Mouse (Mus musculus) MN1 (cell line): ENCODE measurements around the gene Gadd45b.

Source experiments
- DNase-seq: peaks from one replicate; pipeline ENCODE4 v3.0.0-alpha.2; 2016; ENCODE audit warnings: low spot score

Gadd45b gene

GRCm38 (mm10) chr10:80935241-80935640, 5.4 kb downstream of the Gadd45b start:
- peak; percentile 49 for DNase-seq

GRCm38 (mm10) chr10:80935698-80936097, 5.8 kb downstream of the Gadd45b start:
- DNase-seq, result no peak

- DNase-seq, result peak; percentile 83
Measured at GRCm38 (mm10) chr10:80936135-80936809, 6.4 kb downstream of the Gadd45b start.

GRCm38 (mm10) chr10:80936810-80937164, 6.9 kb downstream of the Gadd45b start:
- DNase-seq, result peak; percentile 36

- peak; percentile 80 for DNase-seq
Measured at GRCm38 (mm10) chr10:80937646-80938045, 7.8 kb downstream of the Gadd45b start.

DNA sequence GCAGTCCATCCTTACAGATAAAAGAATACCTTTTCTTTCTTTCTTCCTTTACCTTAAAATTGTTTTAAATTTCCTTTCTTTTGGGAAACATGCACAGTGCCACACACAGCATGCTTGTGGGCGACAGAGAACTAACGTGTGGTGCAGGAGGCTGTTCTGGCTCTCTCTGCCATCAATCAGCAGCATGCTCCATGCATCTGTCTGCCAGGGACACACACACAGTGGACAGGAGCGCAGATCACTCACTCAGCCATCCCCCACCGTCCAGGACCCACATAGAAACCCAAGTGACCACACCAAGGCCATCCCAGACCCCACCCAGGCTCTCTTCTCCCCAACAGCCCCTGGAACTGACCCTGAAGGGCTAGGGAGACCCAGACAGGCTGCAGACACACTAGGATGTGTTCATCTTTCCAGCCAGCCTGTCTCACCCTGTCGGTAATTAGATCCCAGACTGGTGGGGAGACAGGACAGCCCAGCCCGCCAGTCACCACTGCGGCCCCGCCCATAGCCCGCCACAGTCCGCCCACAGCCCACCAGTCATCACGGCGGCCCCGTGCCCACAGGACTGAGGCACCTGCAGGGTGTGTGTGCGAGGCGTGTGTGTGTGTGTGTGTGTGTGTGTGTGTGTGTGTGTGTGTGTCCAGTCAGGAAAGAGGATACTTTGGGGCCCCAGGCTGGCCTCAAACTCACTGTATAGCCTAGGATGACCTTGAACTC, 9.1 kb downstream of the Gadd45b start:
- peak; percentile 54 for DNase-seq

DNA sequence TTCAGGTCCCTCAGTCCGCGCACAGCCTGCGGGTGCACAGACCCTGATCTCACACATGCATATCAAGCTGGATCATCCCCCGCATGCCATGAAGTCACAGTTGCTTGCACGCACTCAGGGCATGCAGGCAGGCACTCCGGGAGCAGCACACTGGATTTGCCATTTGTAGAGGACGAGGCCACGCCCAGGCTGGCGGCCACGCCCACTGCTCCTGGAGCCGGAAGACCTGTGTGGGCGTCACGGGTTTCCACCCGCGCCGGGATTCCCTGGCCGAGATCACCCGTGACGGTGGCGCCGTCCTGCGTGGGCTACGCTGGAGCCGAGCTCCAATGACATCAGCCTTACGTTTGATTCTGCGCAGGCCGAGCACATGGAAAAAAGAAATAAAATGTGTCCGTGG, 9.8 kb downstream of the Gadd45b start:
- DNase-seq, result peak; percentile 85

GRCm38 (mm10) chr10:80940320-80940987, 10.6 kb downstream of the Gadd45b start:
- DNase-seq, result peak; percentile 87

GRCm38 (mm10) chr10:80940988-80941347, 11.1 kb downstream of the Gadd45b start:
- DNase-seq, result no peak

DNA sequence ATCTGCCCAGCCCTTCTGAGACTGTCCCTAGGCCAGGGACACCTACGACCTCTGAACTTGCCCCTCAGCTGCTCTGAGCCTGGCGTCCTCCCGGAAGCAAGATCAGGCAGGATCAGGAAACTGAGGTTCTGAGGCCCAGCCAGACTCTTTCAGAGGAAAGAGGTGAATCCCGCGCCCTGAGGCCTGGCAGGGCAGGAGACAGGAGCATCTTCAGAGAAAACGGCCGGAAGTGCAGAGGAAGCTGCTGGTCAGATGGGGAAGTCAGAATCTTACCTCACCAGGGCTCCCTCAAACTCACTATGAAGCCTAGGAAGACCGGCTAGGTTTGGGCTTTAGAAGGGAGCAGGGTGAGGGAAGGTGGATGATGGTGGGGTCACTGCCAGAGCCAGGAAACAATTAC, 13.0 kb downstream of the Gadd45b start:
- no peak for DNase-seq

GRCm38 (mm10) chr10:80943701-80944100, 13.8 kb downstream of the Gadd45b start:
- no peak for DNase-seq

- DNase-seq, result no peak
Measured at GRCm38 (mm10) chr10:80944231-80944630, 14.4 kb downstream of the Gadd45b start.

DNA sequence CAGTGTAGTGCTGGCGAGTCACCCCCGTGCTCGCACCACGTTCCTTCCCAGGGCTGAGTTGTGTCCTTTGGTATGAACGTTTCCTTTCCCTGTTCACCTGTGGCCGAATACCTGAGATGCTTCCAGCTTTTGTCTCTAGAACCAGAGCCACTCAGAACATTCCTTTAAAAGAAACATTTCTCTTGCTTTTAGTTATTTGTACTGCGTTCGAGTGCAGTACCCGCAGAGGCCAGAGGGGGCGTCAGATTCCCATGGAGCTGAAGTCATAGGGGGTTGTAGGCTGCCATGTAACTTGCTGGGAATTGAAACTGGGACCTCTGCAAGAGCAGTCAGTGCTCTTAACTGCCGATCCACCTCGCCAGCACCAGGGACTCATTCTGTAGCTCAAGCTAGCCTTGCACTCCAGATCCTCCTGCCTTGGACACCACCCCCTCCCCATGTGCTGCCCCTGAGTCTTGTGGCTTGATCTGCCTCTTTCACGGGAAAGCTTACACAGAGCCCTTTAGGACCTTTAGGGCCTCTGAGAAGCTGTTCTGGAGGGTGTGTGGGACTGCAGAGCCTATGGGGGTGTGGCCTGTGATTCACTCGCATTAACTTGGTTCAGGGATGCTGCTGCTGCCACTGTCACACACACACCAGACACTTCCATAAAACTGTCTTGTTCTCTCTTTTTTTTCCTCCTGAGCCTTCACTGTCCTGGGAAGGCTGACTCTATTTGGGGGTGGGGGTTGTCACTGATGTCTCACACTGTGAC, 17.0 kb downstream of the Gadd45b start:
- DNase-seq, result peak; percentile 50

DNA sequence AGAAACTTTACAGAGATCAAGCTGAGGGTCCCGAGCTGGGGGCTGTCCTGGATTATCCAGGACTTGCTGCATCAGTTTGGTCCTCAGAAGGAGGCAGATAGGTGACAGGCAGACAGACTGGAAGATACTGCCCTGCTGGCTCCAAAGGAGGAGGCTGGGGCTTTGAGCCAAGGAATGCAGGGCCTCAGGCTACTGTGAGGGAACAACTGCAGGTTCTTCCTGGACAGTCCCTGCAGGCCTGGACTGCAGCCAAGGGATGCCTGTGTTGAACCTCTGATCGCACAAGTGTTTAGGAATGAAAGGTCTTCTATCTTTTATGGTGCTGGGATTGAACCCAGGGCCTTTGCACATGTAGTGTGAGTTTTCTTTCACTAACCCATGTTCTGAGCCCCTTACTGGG, 17.9 kb downstream of the Gadd45b start:
- DNase-seq, result peak; percentile 68

DNA sequence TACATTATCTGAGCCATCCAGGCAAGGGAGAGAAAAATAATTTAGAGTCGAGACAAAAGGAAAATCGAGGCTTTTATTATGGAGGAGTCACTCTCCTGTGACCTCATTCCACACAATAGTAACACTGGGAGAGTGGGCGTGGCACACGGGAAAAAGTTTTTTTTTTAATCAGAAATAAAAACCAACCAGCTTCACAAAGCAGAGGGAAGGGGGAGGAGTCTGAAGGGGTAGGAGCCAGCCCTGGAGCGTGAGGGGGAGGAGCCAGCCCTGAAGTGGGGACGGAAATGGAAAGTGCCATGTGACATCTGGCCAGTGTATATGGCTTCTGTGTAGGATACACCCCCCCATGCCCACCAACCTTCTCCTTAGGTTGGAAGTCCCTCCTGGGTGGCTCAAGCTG, 18.7 kb downstream of the Gadd45b start:
- peak; percentile 48 for DNase-seq

DNA sequence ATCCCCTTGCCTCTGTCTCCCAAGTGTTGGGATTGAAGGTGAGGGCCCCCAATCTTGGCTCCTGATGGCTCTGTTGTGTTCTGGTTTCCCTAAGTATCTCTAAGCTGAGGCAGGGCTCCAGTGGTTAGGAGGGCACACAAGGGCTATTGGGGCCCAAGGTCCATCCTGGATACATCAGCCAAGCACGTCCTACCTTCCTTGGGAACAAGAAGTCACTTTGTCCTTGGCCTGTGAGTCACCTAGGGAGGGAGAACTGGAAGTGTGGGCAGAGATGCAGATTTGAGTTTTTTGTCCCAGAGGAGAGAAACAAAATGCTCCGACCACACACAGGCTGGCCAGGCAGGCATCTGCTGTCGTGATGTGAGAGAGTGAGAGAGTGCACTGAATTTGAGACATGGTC, 19.2 kb downstream of the Gadd45b start:
- DNase-seq, result no peak

- DNase-seq, result no peak
Measured at GRCm38 (mm10) chr10:80950314-80950713, 20.4 kb downstream of the Gadd45b start.

DNA sequence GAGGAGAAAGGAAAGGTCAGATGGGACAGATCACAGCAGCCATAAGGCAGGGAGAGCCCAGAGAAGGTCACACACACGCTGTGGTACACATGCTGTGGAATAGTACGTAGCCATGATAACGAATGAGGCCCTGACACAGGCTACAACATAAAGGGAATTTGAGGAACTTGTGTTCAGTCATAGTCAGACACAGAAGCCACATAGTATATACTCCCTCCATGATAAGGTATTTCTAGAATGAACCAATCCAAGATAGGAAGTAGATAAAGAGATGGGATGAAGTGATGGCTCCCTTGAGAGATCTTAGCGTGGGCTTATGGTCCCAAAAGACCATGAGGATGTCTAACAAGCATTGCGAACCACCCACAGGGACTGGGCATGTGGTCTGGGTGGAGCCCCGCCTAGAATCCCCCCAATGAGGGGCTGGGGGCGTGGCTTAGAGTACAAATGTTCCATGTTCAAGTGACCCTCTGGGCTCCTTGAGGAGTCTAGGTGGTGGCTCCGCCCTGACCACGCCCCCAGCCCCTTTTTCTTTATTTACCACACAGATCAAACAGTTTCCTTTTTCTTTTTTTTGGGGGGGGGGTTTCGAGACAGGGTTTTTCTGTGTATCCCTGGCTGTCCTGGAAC, 22.0 kb downstream of the Gadd45b start:
- DNase-seq, result no peak

- no peak for DNase-seq
Measured at GRCm38 (mm10) chr10:80952449-80952848, 22.6 kb downstream of the Gadd45b start.

GRCm38 (mm10) chr10:80954415-80954814, 24.5 kb downstream of the Gadd45b start:
- no peak for DNase-seq

- DNase-seq, result peak; percentile 33
Measured at GRCm38 (mm10) chr10:80954843-80955242, 25.0 kb downstream of the Gadd45b start.

GRCm38 (mm10) chr10:80955536-80955935, 25.7 kb downstream of the Gadd45b start:
- peak; percentile 80 for DNase-seq
